Mouse (Mus musculus) liver, embryonic 15.5 days (tissue): Measurements from ENCODE around the gene Rnaseh1. TPM values are rescaled to one million over a fixed set of nuclear protein-coding genes. Genes with fewer than 3 reads are reported as not detected.
A peak's percentile ranks its signal among the peaks of the same experiment; 100 is the strongest.

ENCODE experiments used
- ATAC-seq: fragments of 200-750 bp; cut with Nextera tagmentation; 2 replicates; pipeline ENCODE4 v1.8.0; 2017; ENCODE audit warnings: moderate number of reproducible peaks, mild to moderate bottlenecking, moderate library complexity; ENCODE audit not compliant: insufficient read depth
- H3K27ac ChIP-seq: fragments of 300-500 bp; sonication (generic); replicated peaks from 2 replicates; pipeline ENCODE4 v1.5.1; 2015; ENCODE audit warnings: mild to moderate bottlenecking, inconsistent platforms
- H3K27me3 ChIP-seq: fragments of 300-500 bp; sonication (generic); 2 replicates; pipeline ENCODE4 v1.6.1; 2015; ENCODE audit warnings: mild to moderate bottlenecking, inconsistent platforms
- H3K36me3 ChIP-seq: fragments of 300-500 bp; sonication (generic); replicated peaks from 2 replicates; pipeline ENCODE4 v1.6.1; 2015; ENCODE audit warnings: moderate library complexity, mild to moderate bottlenecking, inconsistent platforms
- H3K4me1 ChIP-seq: fragments of 300-500 bp; sonication (generic); replicated peaks from 2 replicates; pipeline ENCODE4 v1.6.1; 2015; ENCODE audit warnings: inconsistent platforms
- H3K4me2 ChIP-seq: fragments of 300-500 bp; sonication (generic); 2 replicates; pipeline ENCODE4 v1.6.1; 2015; ENCODE audit warnings: moderate library complexity, mild to moderate bottlenecking, inconsistent platforms
- H3K4me3 ChIP-seq: fragments of 300-500 bp; sonication (generic); replicated peaks from 2 replicates; pipeline ENCODE4 v1.5.1; 2015; ENCODE audit warnings: mild to moderate bottlenecking, inconsistent platforms
- H3K9ac ChIP-seq: fragments of 300-500 bp; sonication (generic); 2 replicates; pipeline ENCODE4 v1.6.1; 2015; ENCODE audit warnings: moderate library complexity, mild to moderate bottlenecking, inconsistent platforms
- H3K9me3 ChIP-seq: fragments of 300-500 bp; sonication (generic); replicated peaks from 2 replicates; pipeline ENCODE4 v1.6.1; 2016; ENCODE audit warnings: inconsistent platforms
- WGBS: fragments of 180-500 bp; shearing (Covaris S2); methylation state at CpG from one replicate; pipeline ENCODE4 v1.1.7; 2015; ENCODE audit warnings: mixed read lengths; ENCODE audit not compliant: insufficient replicate concordance; 5-methylcytosine and 5-hydroxymethylcytosine counted together
- polyA plus RNA-seq: library from polyadenylated mRNA; unstranded; fragments of >200 nt; fragmentation: Nextera tagmentation; extraction: Ambion mirVana; gene quantifications from 2 replicates; pipeline ENCODE4 v1.2.1, GENCODE M21; 2015

Rnaseh1 gene
- 10.8 and 11.7 TPM in 2 replicates for polyA plus RNA-seq

- H3K9ac ChIP-seq = peak within 1 kb of the TSS; percentile 83
- peak; percentile 90 for ATAC-seq
- peaks cover 18% of the 10 kb centered on the region for H3K4me1 ChIP-seq
- peak within 1 kb of the TSS; percentile 77 for H3K27ac ChIP-seq
- peaks cover 10% of the 10 kb centered on the region; the same call in 1 of the 2 replicates for H3K27me3 ChIP-seq
- peaks cover 20% of the 10 kb centered on the region; the same call in 1 of the 2 replicates for H3K36me3 ChIP-seq
- WGBS = 2% methylated on average over 52 of the region's 52 CpGs
- H3K4me3 ChIP-seq = peak within 1 kb of the TSS; percentile 85
- peak within 1 kb of the TSS; percentile 76 for H3K4me2 ChIP-seq
- H3K9me3 ChIP-seq = no peaks in the 10 kb centered on the region
These were observed at the start of gene Rnaseh1 for GRCm38 (mm10) chr12:28649141-28650110. Gene Rnaseh1, plus strand, starts transcription at chr12:28649602.

DNA sequence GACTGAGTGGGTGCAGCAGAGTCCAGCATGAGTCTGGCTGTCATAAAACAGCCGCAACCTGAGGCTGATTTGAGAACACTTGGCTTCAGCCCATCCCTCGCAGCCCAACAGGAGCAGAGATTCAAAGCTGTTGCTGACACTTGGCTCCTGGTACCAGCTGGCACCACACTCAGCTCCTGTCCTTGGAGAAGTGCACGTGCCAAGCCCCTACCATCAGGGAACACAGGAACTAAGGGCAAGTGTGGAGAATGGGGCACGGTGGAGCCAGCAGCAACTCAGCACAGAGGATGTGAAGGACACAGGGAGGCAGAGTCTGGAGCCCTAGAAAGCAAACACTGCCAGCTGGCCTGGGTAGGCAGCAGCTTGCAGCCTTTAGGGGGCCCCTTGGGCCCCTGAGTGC is 47.1 kb upstream of the Rnaseh1 start:
- Histone ChIP-seq H3K9ac (no peak overlapping the region), H3K27ac (no peak overlapping the region), H3K4me2 (no peak overlapping the region), H3K4me1 (no peaks in the 10 kb centered on the region), H3K27me3 (no peaks in the 10 kb centered on the region), H3K4me3 (no peak overlapping the region), H3K9me3 (no peaks in the 10 kb centered on the region), H3K36me3 (no peaks in the 10 kb centered on the region)
- ATAC-seq = no peak
- WGBS = 26% methylated on average over 4 of the region's 4 CpGs

DNA sequence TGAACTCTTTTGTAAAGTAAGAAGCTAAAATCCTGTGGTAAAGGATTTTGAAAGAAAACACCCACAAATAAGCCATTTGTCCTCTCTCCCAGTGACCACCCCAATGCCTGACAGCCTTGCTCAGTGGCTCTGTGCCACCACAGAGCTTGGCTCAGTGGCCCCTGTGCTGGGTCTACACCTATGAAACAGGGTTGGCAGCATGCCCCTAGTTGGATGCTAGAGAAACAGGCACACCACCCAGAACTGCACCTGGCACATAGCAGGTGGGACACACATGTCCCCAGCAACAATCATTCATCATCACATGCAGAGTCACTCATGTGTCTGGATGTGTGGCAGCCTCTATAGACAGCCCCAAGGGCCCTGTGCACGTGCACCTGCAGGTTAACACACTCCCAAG is 45.9 kb upstream of the Rnaseh1 start:
- Histone ChIP-seq H3K27me3 (no peaks in the 10 kb centered on the region), H3K4me3 (no peak overlapping the region), H3K4me2 (no peak overlapping the region), H3K9ac (no peak overlapping the region), H3K9me3 (no peaks in the 10 kb centered on the region), H3K27ac (no peak overlapping the region), H3K36me3 (no peaks in the 10 kb centered on the region), H3K4me1 (no peaks in the 10 kb centered on the region)
- ATAC-seq = no peak
- WGBS = 51% methylated on average over 1 of the region's 1 CpGs

GRCm38 (mm10) chr12:28607546-28608305 is 41.7 kb upstream of the Rnaseh1 start:
- no peak overlapping the region for H3K9ac ChIP-seq
- no peaks in the 10 kb centered on the region for H3K36me3 ChIP-seq
- H3K4me1 ChIP-seq = no peaks in the 10 kb centered on the region
- WGBS = 57% methylated on average over 17 of the region's 17 CpGs
- no peak overlapping the region for H3K4me2 ChIP-seq
- H3K9me3 ChIP-seq = no peaks in the 10 kb centered on the region
- no peak overlapping the region for H3K27ac ChIP-seq
- H3K4me3 ChIP-seq = no peak overlapping the region
- H3K27me3 ChIP-seq = no peaks in the 10 kb centered on the region
- no peak for ATAC-seq

DNA sequence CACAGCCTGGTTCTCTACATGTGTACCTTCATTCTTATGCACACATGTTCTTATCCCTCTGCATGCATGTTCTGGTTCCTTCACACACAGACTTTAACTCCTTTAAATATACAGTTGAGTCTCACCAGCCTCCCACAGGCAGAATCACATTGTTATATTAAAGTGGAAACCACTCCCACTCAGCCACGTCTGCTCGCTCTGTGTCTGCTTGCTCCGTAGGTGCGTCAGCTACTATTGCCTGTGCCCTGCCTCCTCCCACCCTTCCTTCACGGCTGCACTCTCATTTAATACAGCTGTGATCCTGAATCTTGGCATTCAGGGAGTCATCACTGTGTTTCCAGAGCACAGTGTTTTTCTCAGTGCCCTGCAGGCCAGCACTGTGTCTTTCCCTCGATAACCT is 37.0 kb upstream of the Rnaseh1 start:
- Histone ChIP-seq H3K9me3 (no peaks in the 10 kb centered on the region), H3K36me3 (no peaks in the 10 kb centered on the region), H3K27ac (no peak overlapping the region), H3K27me3 (no peaks in the 10 kb centered on the region), H3K9ac (no peak overlapping the region), H3K4me2 (no peak overlapping the region), H3K4me3 (no peak overlapping the region), H3K4me1 (no peaks in the 10 kb centered on the region)
- no peak for ATAC-seq
- 66% methylated on average over 6 of the region's 6 CpGs for WGBS

- Histone ChIP-seq H3K4me3 (no peak overlapping the region), H3K36me3 (no peaks in the 10 kb centered on the region), H3K9ac (no peak overlapping the region), H3K4me2 (no peak overlapping the region), H3K27me3 (no peaks in the 10 kb centered on the region), H3K9me3 (no peaks in the 10 kb centered on the region), H3K27ac (no peak overlapping the region), H3K4me1 (no peaks in the 10 kb centered on the region)
- ATAC-seq = no peak
- WGBS = 52% methylated on average over 7 of the region's 7 CpGs
These were observed 35.0 kb upstream of the Rnaseh1 start for GRCm38 (mm10) chr12:28614401-28614800.

GRCm38 (mm10) chr12:28617297-28617696 is 32.1 kb upstream of the Rnaseh1 start:
- no peaks in the 10 kb centered on the region for H3K36me3 ChIP-seq
- WGBS = 19% methylated on average over 4 of the region's 4 CpGs
- H3K9ac ChIP-seq = no peak overlapping the region
- no peak overlapping the region for H3K4me2 ChIP-seq
- H3K27ac ChIP-seq = no peak overlapping the region
- no peak overlapping the region for H3K4me3 ChIP-seq
- H3K27me3 ChIP-seq = no peaks in the 10 kb centered on the region
- no peak for ATAC-seq
- peaks cover 8% of the 10 kb centered on the region for H3K4me1 ChIP-seq
- H3K9me3 ChIP-seq = no peaks in the 10 kb centered on the region

GRCm38 (mm10) chr12:28621451-28622166 is 27.8 kb upstream of the Rnaseh1 start:
- WGBS = 13% methylated on average over 7 of the region's 7 CpGs
- Histone ChIP-seq H3K9ac (no peak overlapping the region), H3K4me2 (peak overlapping the region; percentile 31), H3K9me3 (no peaks in the 10 kb centered on the region), H3K27me3 (no peaks in the 10 kb centered on the region), H3K4me1 (peaks cover 16% of the 10 kb centered on the region), H3K36me3 (no peaks in the 10 kb centered on the region), H3K27ac (no peak overlapping the region), H3K4me3 (no peak overlapping the region)
- no peak for ATAC-seq

DNA sequence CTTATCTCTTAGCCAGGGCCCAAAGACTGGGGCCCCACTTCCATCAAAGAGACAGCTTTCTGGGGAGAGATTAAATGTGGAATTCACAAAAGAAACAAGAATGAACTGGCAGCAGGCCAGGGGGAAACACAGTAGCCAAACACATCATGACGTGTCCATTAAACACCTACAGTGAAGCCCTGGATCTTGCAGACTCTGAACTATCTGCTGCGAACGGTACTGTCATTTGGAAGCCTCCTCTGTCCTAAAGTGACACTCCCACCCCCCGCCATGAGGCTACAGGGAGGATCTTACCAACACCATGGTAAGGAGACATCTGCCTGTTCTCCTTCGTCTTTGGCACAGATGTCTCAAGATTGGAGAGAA is 27.3 kb upstream of the Rnaseh1 start:
- H3K9me3 ChIP-seq = no peaks in the 10 kb centered on the region
- 23% methylated on average over 5 of the region's 5 CpGs for WGBS
- H3K4me1 ChIP-seq = peaks cover 16% of the 10 kb centered on the region
- no peak overlapping the region; the same call in 1 of the 2 replicates for H3K4me2 ChIP-seq
- no peak overlapping the region for H3K9ac ChIP-seq
- no peak for ATAC-seq
- H3K4me3 ChIP-seq = no peak overlapping the region
- no peaks in the 10 kb centered on the region for H3K36me3 ChIP-seq
- no peaks in the 10 kb centered on the region for H3K27me3 ChIP-seq
- no peak overlapping the region for H3K27ac ChIP-seq

DNA sequence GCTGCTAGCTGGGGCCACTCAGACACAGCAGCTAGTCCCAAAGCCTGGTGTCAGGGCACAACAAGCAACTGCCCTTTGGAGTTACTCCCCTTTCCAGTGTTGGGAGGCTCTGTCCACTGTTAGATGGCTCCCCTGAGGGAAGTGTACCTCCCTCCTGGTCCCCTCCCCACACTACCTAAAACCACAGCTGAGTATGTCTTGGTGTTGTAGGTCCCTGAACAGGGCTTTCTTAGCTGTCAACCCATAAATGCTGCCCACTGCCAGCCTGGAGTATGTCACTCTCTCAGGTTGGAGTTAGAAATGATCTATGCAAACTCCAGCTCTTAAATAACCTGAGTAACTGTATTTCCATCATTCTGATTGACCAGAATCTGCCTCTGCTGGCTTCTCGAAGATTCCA is 26.8 kb upstream of the Rnaseh1 start:
- Histone ChIP-seq H3K9me3 (no peaks in the 10 kb centered on the region), H3K36me3 (no peaks in the 10 kb centered on the region), H3K27ac (no peak overlapping the region), H3K27me3 (no peaks in the 10 kb centered on the region), H3K4me1 (peaks cover 16% of the 10 kb centered on the region), H3K9ac (no peak overlapping the region), H3K4me2 (no peak overlapping the region; the same call in 1 of the 2 replicates), H3K4me3 (no peak overlapping the region)
- WGBS = 34% methylated on average over 1 of the region's 1 CpGs
- ATAC-seq = no peak
